Mouse (Mus musculus) C2C12 (cell line): ENCODE measurements around the gene Rgs3. TPM values are rescaled to one million over a fixed set of nuclear protein-coding genes. Genes with fewer than 3 reads are reported as not detected.

Experiments
- H3K27me3 ChIP-seq: one replicate; pipeline ENCODE4 v1.6.1; 2011; ENCODE audit not compliant: control insufficient read depth, insufficient read depth, insufficient read length
- H3K36me3 ChIP-seq: one replicate; pipeline ENCODE4 v1.6.1; 2011; ENCODE audit not compliant: control insufficient read depth, insufficient read depth
- H3K4me3 ChIP-seq: one replicate; pipeline ENCODE4 v1.5.1; 2011; ENCODE audit warnings: mild to moderate bottlenecking, control low read depth; ENCODE audit not compliant: poor library complexity, insufficient read depth, severe bottlenecking
- H3K79me2 ChIP-seq: one replicate; pipeline ENCODE4 v1.6.1; 2011; ENCODE audit not compliant: control insufficient read depth, insufficient read depth
- H3K79me3 ChIP-seq: one replicate; pipeline ENCODE4 v1.6.1; 2011; ENCODE audit warnings: low read depth, control low read depth
- H3ac ChIP-seq: one replicate; pipeline ENCODE3; 2011; ENCODE audit warnings: low read depth; ENCODE audit not compliant: control insufficient read depth, insufficient read length
- CEBPB ChIP-seq: IDR thresholded peaks from one replicate; pipeline ENCODE4 v1.6.1; 2011; ENCODE audit warnings: low read depth, mild to moderate bottlenecking, control low read depth, moderate library complexity
- CTCF ChIP-seq: IDR thresholded peaks from one replicate; pipeline ENCODE4 v1.5.1; 2011; ENCODE audit not compliant: control insufficient read depth, insufficient read depth, insufficient read length
- FOSL1 ChIP-seq: IDR thresholded peaks from one replicate; pipeline ENCODE4 v1.8.0; 2011; ENCODE audit warnings: mild to moderate bottlenecking, low read length; ENCODE audit not compliant: poor library complexity, insufficient read depth, severe bottlenecking
- MAX ChIP-seq: IDR thresholded peaks from one replicate; pipeline ENCODE4 v1.6.1; 2011; ENCODE audit warnings: mild to moderate bottlenecking, control low read depth
- MYOD1 ChIP-seq: IDR thresholded peaks from one replicate; pipeline ENCODE4 v1.6.1; 2011; ENCODE audit warnings: low read depth; ENCODE audit not compliant: control insufficient read depth, insufficient read length
- MYOG ChIP-seq: IDR thresholded peaks from one replicate; pipeline ENCODE4 v1.6.1; 2011; ENCODE audit not compliant: control insufficient read depth, insufficient read length; ENCODE audit errors: extremely low read depth
- USF1 ChIP-seq: IDR thresholded peaks from one replicate; pipeline ENCODE4 v1.6.1; 2011; ENCODE audit warnings: low read depth, mild to moderate bottlenecking, control low read depth, moderate library complexity
- polyA plus RNA-seq: library from polyadenylated mRNA; unstranded; fragments of >200 nt; fragmentation: generic; extraction: Trizol; gene quantifications from one replicate; pipeline ENCODE4 v1.2.1, GENCODE M21; 2012; ENCODE audit warnings: missing spikeins

Rgs3 gene
- polyA plus RNA-seq, 1 experiment = 49.8 TPM

DNA sequence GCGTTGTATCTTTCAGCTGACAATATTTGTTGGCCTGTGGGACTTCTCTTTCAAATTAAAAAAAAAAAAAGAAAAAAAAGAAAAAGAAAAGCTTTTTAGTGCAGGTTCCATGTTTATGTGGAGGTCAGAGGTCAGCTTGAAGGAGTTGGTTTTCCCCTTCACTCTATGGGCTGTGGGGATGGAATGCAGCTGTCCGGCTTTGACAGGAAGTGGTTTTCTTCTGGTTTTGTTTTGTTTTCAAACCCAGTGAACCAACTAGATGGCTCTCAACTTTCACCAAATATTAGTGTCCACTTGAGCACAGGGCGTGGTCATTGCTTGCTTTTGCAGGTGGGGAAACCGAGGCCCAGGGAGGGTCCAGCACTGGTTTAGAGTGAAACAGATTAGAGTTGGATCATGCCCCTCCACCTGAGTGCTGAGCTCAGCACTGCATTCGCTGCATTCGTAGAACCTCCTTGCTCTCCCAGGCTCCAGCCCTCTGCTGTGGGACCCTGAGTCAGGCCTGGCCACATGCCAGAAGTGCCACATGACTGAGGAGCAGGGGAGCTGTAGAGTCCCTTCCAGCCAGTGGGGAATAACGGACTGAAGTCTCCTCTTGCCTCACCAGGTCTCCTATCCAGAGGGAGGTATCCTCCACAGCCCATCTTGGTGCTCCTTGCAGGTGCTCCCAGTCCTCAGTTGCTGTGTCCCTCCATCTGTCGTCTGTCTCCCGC is 178.5 kb downstream of the Rgs3 start:
- H3K36me3 ChIP-seq = no peaks in the 10 kb centered on the region
- H3K27me3 ChIP-seq = no peaks in the 10 kb centered on the region
- H3K79me2 ChIP-seq = no peaks in the 10 kb centered on the region
- TF ChIP-seq USF1 (peak; percentile 86), MAX (no peak), FOSL1 (no peak), CEBPB (no peak), MYOG (no peak), CTCF (no peak), MYOD1 (peak; percentile 75)
- peak overlapping the region; percentile 19 for H3ac ChIP-seq
- peak overlapping the region; percentile 15 for H3K4me3 ChIP-seq
- H3K79me3 ChIP-seq = no peaks in the 10 kb centered on the region

DNA sequence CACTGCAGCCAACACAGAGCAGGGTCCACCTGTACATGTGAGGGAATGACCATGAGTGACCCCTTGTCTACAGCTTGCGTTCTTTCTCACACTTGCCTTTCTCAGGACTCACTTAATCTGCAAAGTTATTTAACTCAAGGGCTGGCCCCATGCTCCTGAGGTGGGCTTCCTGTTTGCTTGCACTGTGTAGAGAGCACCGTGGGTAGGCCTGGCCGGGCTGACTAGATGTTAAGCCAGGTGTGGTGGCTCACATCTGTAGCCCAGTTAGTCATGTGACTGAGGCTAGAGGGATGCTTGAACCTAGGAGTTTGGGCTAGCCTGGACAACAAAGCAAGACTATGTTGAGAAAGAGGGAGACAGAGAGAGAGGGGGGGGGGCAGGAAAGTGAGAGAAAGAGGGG is 179.3 kb downstream of the Rgs3 start:
- Histone ChIP-seq H3K79me2 (no peaks in the 10 kb centered on the region), H3K27me3 (no peaks in the 10 kb centered on the region), H3ac (no peak overlapping the region), H3K79me3 (no peaks in the 10 kb centered on the region), H3K4me3 (no peak overlapping the region), H3K36me3 (no peaks in the 10 kb centered on the region)
- TF ChIP-seq MYOG (no peak), MAX (no peak), FOSL1 (no peak), CEBPB (no peak), USF1 (no peak), CTCF (no peak)

DNA sequence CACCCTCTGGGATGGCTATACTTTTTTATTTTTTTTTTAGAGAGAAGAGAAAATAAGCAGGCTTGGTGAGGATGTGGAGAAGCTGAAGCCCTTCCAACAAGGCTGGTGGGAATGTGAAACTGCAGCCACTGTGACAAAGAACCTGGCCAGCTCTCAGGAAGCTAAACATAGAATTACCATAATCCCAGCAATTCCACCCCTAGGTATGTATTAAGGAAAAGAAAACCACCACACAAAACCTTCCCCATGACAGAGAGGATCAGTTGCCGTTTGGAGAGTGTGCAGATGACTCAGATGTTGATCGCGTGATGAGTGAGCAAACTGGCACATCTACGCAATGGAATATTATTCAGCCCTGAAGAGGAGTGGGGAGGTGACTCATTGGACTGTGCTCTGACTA is 179.9 kb downstream of the Rgs3 start:
- Histone ChIP-seq H3K79me2 (no peaks in the 10 kb centered on the region), H3K79me3 (no peaks in the 10 kb centered on the region), H3K36me3 (no peaks in the 10 kb centered on the region), H3K4me3 (no peak overlapping the region), H3ac (no peak overlapping the region), H3K27me3 (no peaks in the 10 kb centered on the region)
- TF ChIP-seq MAX (peak; percentile 37), MYOG (no peak), USF1 (peak; percentile 47), CTCF (no peak), FOSL1 (peak; percentile 72), CEBPB (no peak), MYOD1 (no peak)

DNA sequence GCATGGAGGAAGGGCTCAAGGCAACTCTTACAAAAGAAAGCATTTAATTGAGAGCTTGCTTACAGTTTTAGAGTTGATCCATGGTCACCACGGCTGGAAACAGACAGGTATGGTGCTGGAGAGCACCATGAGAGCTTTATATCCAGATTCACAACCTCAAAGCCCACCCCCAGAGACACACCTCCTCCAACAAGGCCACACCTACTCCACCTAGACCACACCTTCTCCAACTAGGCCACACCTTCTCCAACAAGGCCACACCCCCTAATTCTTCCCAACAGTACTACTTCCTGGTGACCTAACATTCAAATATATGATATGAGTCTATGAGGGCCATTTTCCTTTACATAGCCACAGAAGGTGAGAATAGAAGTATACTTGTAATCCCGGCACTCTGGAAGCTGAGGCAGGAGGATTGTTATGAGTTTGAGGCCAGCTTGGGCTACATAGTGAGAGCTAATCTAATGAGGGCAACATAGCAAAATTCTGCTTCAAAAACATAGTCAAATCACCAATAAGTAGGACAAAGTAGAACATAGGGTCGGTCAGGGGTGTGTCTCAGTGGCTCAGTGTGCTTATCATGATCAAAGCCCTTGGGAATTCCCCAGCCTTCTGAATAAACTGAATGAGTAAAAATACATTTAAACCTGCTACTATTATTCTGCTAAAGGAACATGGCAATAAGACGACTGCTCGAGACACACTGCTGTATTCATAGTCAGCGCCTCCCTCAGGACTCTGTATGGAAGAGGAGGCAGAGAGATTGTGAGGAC is 180.8 kb downstream of the Rgs3 start:
- no peaks in the 10 kb centered on the region for H3K36me3 ChIP-seq
- no peaks in the 10 kb centered on the region for H3K27me3 ChIP-seq
- no peak for TF ChIP-seq MYOD1
- TF ChIP-seq MYOG = no peak
- no peak for TF ChIP-seq CTCF
- TF ChIP-seq FOSL1 = no peak
- TF ChIP-seq MAX = no peak
- TF ChIP-seq USF1 = no peak
- TF ChIP-seq CEBPB = no peak

DNA sequence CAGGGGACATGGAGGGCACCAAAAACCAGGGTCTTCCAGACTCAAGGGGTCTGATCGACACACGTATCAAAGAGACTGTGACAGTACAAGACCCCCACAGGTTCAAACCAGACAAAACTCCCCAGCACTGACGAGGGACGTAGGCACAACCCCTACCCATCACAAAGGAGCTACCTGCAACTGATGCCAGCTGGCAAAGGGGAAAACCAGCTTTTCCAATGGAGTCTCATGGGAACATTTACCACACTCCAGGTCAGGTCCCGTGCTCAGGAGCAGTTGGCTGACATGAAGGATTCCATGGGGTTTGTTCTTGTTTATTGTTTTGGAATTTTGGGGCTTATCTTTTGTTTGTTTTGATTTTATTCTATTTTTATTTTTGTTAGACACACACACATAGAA is 181.4 kb downstream of the Rgs3 start:
- Histone ChIP-seq H3K4me3 (no peak overlapping the region), H3K27me3 (no peaks in the 10 kb centered on the region), H3ac (no peak overlapping the region), H3K36me3 (no peaks in the 10 kb centered on the region), H3K79me2 (no peaks in the 10 kb centered on the region), H3K79me3 (no peaks in the 10 kb centered on the region)
- no peak for TF ChIP-seq FOSL1

More for the DNA sequence above, 180.8 kb downstream of the Rgs3 start:
- Histone ChIP-seq H3K4me3 (no peak overlapping the region), H3K79me2 (no peaks in the 10 kb centered on the region), H3K79me3 (no peaks in the 10 kb centered on the region), H3ac (no peak overlapping the region)

DNA sequence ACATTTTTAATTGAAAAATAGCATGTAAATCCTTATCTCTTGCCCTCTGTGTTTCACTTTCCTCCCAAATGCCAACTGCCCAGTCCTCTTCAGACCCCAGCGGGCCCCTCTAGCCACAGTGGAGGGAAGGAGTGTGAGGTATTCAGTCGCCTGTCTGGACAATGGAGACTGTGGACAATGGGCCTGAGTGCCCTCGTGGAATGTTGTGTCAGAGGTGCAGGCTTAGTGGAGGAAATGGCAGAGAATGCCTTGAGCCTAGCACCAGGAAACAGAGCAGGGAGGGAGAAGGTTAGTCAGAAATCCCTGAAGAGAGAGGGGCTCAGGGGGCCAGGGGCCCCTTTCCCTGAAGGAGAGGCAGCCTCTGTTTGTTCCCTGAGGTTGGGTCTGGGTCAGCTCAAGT is 182.0 kb downstream of the Rgs3 start:
- TF ChIP-seq MYOG (no peak), MYOD1 (no peak), USF1 (no peak), FOSL1 (no peak), CTCF (no peak), MAX (no peak), CEBPB (no peak)
- Histone ChIP-seq H3K79me2 (no peaks in the 10 kb centered on the region), H3K27me3 (no peaks in the 10 kb centered on the region)

More for the DNA sequence above, 182.0 kb downstream of the Rgs3 start:
- Histone ChIP-seq H3K79me3 (no peaks in the 10 kb centered on the region), H3K4me3 (no peak overlapping the region), H3ac (no peak overlapping the region), H3K36me3 (no peaks in the 10 kb centered on the region)
